8 mouse cellular contexts compared by ENCODE assay signal in genomic region chr19:8798947-8799315, GRCm38 (mm10). TPM values are rescaled to one million over a fixed set of nuclear protein-coding genes. Genes with fewer than 3 reads are reported as not detected.
DNase-seq lines count a peak whose midpoint lies in the region; ATAC-seq and TF ChIP-seq lines count a peak whose summit lies in the region.

No protein-coding gene starts in this region.

- no peak overlapping the region for H3K9ac ChIP-seq in embryonic facial prominence, embryonic 12.5 days
- H3K9ac ChIP-seq in intestine, embryonic 16.5 days (ENCODE audit: low read depth, low read length): no peak overlapping the region; the same call in 1 of the 2 replicates
- no peak overlapping the region for H3K9ac ChIP-seq in neural tube, embryonic 12.5 days

- H3K4me2 ChIP-seq in embryonic facial prominence, embryonic 12.5 days (replicated peaks): peak overlapping the region; percentile 90; the same call in 1 of the 2 replicates
- H3K4me2 ChIP-seq in intestine, embryonic 16.5 days (ENCODE audit: low read depth, low read length): peak overlapping the region; percentile 72; the same call in 1 of the 2 replicates
- peak overlapping the region; percentile 82 for H3K4me2 ChIP-seq in neural tube, embryonic 12.5 days (replicated peaks)

- peak overlapping the region; percentile 70 for H3K4me3 ChIP-seq in left cerebral cortex, adult 2 months
- H3K4me3 ChIP-seq in embryonic facial prominence, embryonic 12.5 days: no peak overlapping the region; the same call in 1 of the 2 replicates
- peak overlapping the region; percentile 72; the same call in 1 of the 2 replicates for H3K4me3 ChIP-seq in intestine, embryonic 16.5 days (ENCODE audit: low read length)
- no peak overlapping the region for H3K4me3 ChIP-seq in neural tube, embryonic 12.5 days

- H3K9me3 ChIP-seq in embryonic facial prominence, embryonic 12.5 days: no peaks in the 10 kb centered on the region
- no peaks in the 10 kb centered on the region for H3K9me3 ChIP-seq in intestine, embryonic 16.5 days (ENCODE audit: control insufficient read depth, low read length)
- H3K9me3 ChIP-seq in neural tube, embryonic 12.5 days: no peaks in the 10 kb centered on the region

- no peak for DNase-seq in left cerebral cortex, adult 2 months (ENCODE audit: extremely low spot score in 1 of 2, low spot score in 2 of 2)
- DNase-seq in left cerebral cortex, adult 9 months (ENCODE audit: low spot score in 2 of 2): no peak
- no peak for DNase-seq in c-Kit-positive CD71-positive TER-119-positive erythroid progenitor cells, embryonic 14.5 days (ENCODE audit: low spot score)
- no peak for DNase-seq in kidney, adult 8-10 months

- peaks cover 15% of the 10 kb centered on the region for H3K4me1 ChIP-seq in embryonic facial prominence, embryonic 12.5 days
- peaks cover 14% of the 10 kb centered on the region for H3K4me1 ChIP-seq in intestine, embryonic 16.5 days (ENCODE audit: control insufficient read depth, insufficient read depth, low read length)
- H3K4me1 ChIP-seq in neural tube, embryonic 12.5 days: peaks cover 24% of the 10 kb centered on the region

- TF ChIP-seq CTCF in left cerebral cortex, adult 2 months (IDR thresholded peaks at IDR 0.05): no peak; the same call in 1 of the 2 replicates

- H3K36me3 ChIP-seq in embryonic facial prominence, embryonic 12.5 days: peaks cover 22% of the 10 kb centered on the region
- peaks cover 2% of the 10 kb centered on the region; the same call in 1 of the 2 replicates for H3K36me3 ChIP-seq in intestine, embryonic 16.5 days (ENCODE audit: control insufficient read depth, insufficient read depth, low read length)
- peaks cover 21% of the 10 kb centered on the region for H3K36me3 ChIP-seq in neural tube, embryonic 12.5 days

- ATAC-seq in embryonic facial prominence, embryonic 12.5 days (ENCODE audit: insufficient number of reproducible peaks, insufficient read depth, low FRiP score, low TSS enrichment): no peak
- no peak for ATAC-seq in intestine, embryonic 16.5 days
- ATAC-seq in neural tube, embryonic 12.5 days (ENCODE audit: low FRiP score, low read depth): no peak
- ATAC-seq in megakaryocyte-erythroid progenitor cell, adult 5-6 weeks (replicated peaks; ENCODE audit: low FRiP score, low TSS enrichment, poor library complexity, severe bottlenecking): no peak

- H3K27me3 ChIP-seq in embryonic facial prominence, embryonic 12.5 days: no peaks in the 10 kb centered on the region
- H3K27me3 ChIP-seq in intestine, embryonic 16.5 days (replicated peaks; ENCODE audit: control insufficient read depth, insufficient read depth, low read length): no peaks in the 10 kb centered on the region
- H3K27me3 ChIP-seq in neural tube, embryonic 12.5 days (replicated peaks): no peaks in the 10 kb centered on the region

- peak overlapping the region; percentile 69 for H3K27ac ChIP-seq in left cerebral cortex, adult 2 months
- H3K27ac ChIP-seq in embryonic facial prominence, embryonic 12.5 days: no peak overlapping the region
- H3K27ac ChIP-seq in intestine, embryonic 16.5 days (ENCODE audit: low read length): no peak overlapping the region
- no peak overlapping the region for H3K27ac ChIP-seq in neural tube, embryonic 12.5 days

- intact Hi-C loops in left cerebral cortex, adult 2 months (cut with DNase I): loop anchor here (1.0 kb wide), 1 partner anchor 20 kb away; the partner anchor contains the start of gene Ttc9c

RNA-seq across cellular contexts. Expression of gene Polr2g, which starts 0.6 kb away (rescaled TPM):
- total RNA-seq in left cerebral cortex, adult 2 months (2021): 100 to 1,000 TPM in 1 of 2 experiments, 10 to 100 TPM in 1; 96.6 to 105 TPM
- polyA plus RNA-seq in embryonic facial prominence, embryonic 12.5 days (2016; fragmentation: Nextera tagmentation; extraction: Ambion mirVana): 166 and 170 TPM in 2 replicates
- polyA plus RNA-seq in intestine, embryonic 16.5 days (2015; fragmentation: Nextera tagmentation; extraction: Ambion mirVana): 130 and 138 TPM in 2 replicates
- polyA plus RNA-seq in neural tube, embryonic 12.5 days (2016; fragmentation: Nextera tagmentation; extraction: Ambion mirVana): 152 and 158 TPM in 2 replicates
- total RNA-seq in megakaryocyte-erythroid progenitor cell, adult 5-6 weeks (2014; fragmentation: Nextera tagmentation): 120 and 126 TPM in 2 replicates
- 86.1 and 106 TPM in 2 replicates for total RNA-seq in megakaryocyte-erythroid progenitor cell, adult 5-6 weeks (2017)

RNA-seq across cellular contexts. Expression of gene Zbtb3, which starts 3.4 kb away (rescaled TPM):
- total RNA-seq in left cerebral cortex, adult 2 months (2021): 1 to 10 TPM; 5.3 to 6.7 TPM
- polyA plus RNA-seq in embryonic facial prominence, embryonic 12.5 days (2016; fragmentation: Nextera tagmentation; extraction: Ambion mirVana): 6.5 and 7.2 TPM in 2 replicates
- 3.6 and 4.1 TPM in 2 replicates for polyA plus RNA-seq in intestine, embryonic 16.5 days (2015; fragmentation: Nextera tagmentation; extraction: Ambion mirVana)
- 7.2 and 7.5 TPM in 2 replicates for polyA plus RNA-seq in neural tube, embryonic 12.5 days (2016; fragmentation: Nextera tagmentation; extraction: Ambion mirVana)
- total RNA-seq in megakaryocyte-erythroid progenitor cell, adult 5-6 weeks (2014; fragmentation: Nextera tagmentation): 1.4 and 1.9 TPM in 2 replicates
- 0.91 and 1.6 TPM in 2 replicates for total RNA-seq in megakaryocyte-erythroid progenitor cell, adult 5-6 weeks (2017)

RNA-seq across cellular contexts. Expression of gene Taf6l, which starts 12.7 kb away (rescaled TPM):
- total RNA-seq in left cerebral cortex, adult 2 months (2021): 10 to 100 TPM; 13.1 to 14.3 TPM
- 39.9 and 40.4 TPM in 2 replicates for polyA plus RNA-seq in embryonic facial prominence, embryonic 12.5 days (2016; fragmentation: Nextera tagmentation; extraction: Ambion mirVana)
- polyA plus RNA-seq in intestine, embryonic 16.5 days (2015; fragmentation: Nextera tagmentation; extraction: Ambion mirVana): 24.0 and 25.0 TPM in 2 replicates
- polyA plus RNA-seq in neural tube, embryonic 12.5 days (2016; fragmentation: Nextera tagmentation; extraction: Ambion mirVana): 29.9 and 34.4 TPM in 2 replicates
- 13.2 and 16.1 TPM in 2 replicates for total RNA-seq in megakaryocyte-erythroid progenitor cell, adult 5-6 weeks (2014; fragmentation: Nextera tagmentation)
- total RNA-seq in megakaryocyte-erythroid progenitor cell, adult 5-6 weeks (2017): 7.6 and 12.0 TPM in 2 replicates

RNA-seq across cellular contexts. Expression of gene Ttc9c, which starts 20.2 kb away (rescaled TPM):
- 10 to 100 TPM; 34.5 to 36.7 TPM for total RNA-seq in left cerebral cortex, adult 2 months (2021)
- 71.3 and 71.7 TPM in 2 replicates for polyA plus RNA-seq in embryonic facial prominence, embryonic 12.5 days (2016; fragmentation: Nextera tagmentation; extraction: Ambion mirVana)
- polyA plus RNA-seq in intestine, embryonic 16.5 days (2015; fragmentation: Nextera tagmentation; extraction: Ambion mirVana): 36.0 and 44.0 TPM in 2 replicates
- polyA plus RNA-seq in neural tube, embryonic 12.5 days (2016; fragmentation: Nextera tagmentation; extraction: Ambion mirVana): 55.2 and 57.7 TPM in 2 replicates
- total RNA-seq in megakaryocyte-erythroid progenitor cell, adult 5-6 weeks (2014; fragmentation: Nextera tagmentation): 35.6 and 41.6 TPM in 2 replicates
- 55.3 and 57.2 TPM in 2 replicates for total RNA-seq in megakaryocyte-erythroid progenitor cell, adult 5-6 weeks (2017)

RNA-seq across cellular contexts. Expression of gene Hnrnpul2, which starts 20.9 kb away (rescaled TPM):
- 100 to 1,000 TPM; 125 to 129 TPM for total RNA-seq in left cerebral cortex, adult 2 months (2021)
- polyA plus RNA-seq in embryonic facial prominence, embryonic 12.5 days (2016; fragmentation: Nextera tagmentation; extraction: Ambion mirVana): 6.2 TPM in 2 replicates
- 3.7 and 4.3 TPM in 2 replicates for polyA plus RNA-seq in intestine, embryonic 16.5 days (2015; fragmentation: Nextera tagmentation; extraction: Ambion mirVana)
- 5.7 and 7.5 TPM in 2 replicates for polyA plus RNA-seq in neural tube, embryonic 12.5 days (2016; fragmentation: Nextera tagmentation; extraction: Ambion mirVana)
- 68.2 and 88.0 TPM in 2 replicates for total RNA-seq in megakaryocyte-erythroid progenitor cell, adult 5-6 weeks (2014; fragmentation: Nextera tagmentation)
- 85.2 and 100.0 TPM in 2 replicates for total RNA-seq in megakaryocyte-erythroid progenitor cell, adult 5-6 weeks (2017)

Comparison
In these comparisons a context has a peak if more than half of its experiments do, and no peak if none do; other contexts are left out.
1. H3K4me3 ChIP-seq: peak in left cerebral cortex, adult 2 months (single experiment) and intestine, embryonic 16.5 days (single experiment); none in embryonic facial prominence, embryonic 12.5 days (single experiment) and neural tube, embryonic 12.5 days (single experiment).
2. Peak in every context shown above with its lines, with median percentiles within 50 percentile points of each other: H3K4me2 ChIP-seq.